Mouse (Mus musculus) heart, postnatal 36 days (tissue): ENCODE results near the gene Nsmce4a. TPM values are rescaled to one million over a fixed set of nuclear protein-coding genes. Genes with fewer than 3 reads are reported as not detected.
"Not testable (repeated sequence)": the region's sequence is repeated elsewhere in the genome, so short reads cannot be mapped to it uniquely, and the experiment has no call there.

Source experiments
- DNase-seq, 2 experiments: peaks; one replicate each; pipeline ENCODE4 v3.0.0; 2021 to 2022
- intact Hi-C: fragments of 180-260 bp; cut with DNase I; formaldehyde crosslinking; loops from one replicate; pipeline ENCODE4 v1.15.1; 2025
- total RNA-seq, 2 experiments: library from RNA; stranded (reverse); gene quantifications; 2 replicates each; pipeline ENCODE4 v1.2.3; 2021

Gene Nsmce4a
- total RNA-seq, 2 experiments from 2014 or later: 44.5 to 47.6 TPM

- DNase-seq: no peak
- intact Hi-C loops: no loop called here
Observed at GRCm38 (mm10) chr7:130543181-130543580, 29.7 kb downstream of the Nsmce4a start.

GRCm38 (mm10) chr7:130540176-130540575, 32.7 kb downstream of the Nsmce4a start:
- no peak for DNase-seq
- intact Hi-C loops: loop anchor here (1.0 kb wide), 1 partner anchor 46 kb away; no protein-coding TSS in a partner anchor

GRCm38 (mm10) chr7:130537068-130537467, 35.9 kb downstream of the Nsmce4a start:
- no peak for DNase-seq
- intact Hi-C loops: loop anchor here (5.0 kb wide), 1 partner anchor 195 kb away; no protein-coding TSS in a partner anchor

GRCm38 (mm10) chr7:130535174-130535573, 37.7 kb downstream of the Nsmce4a start:
- DNase-seq: no peak
- intact Hi-C loops: loop anchor here (5.0 kb wide), 1 partner anchor 197 kb away; no protein-coding TSS in a partner anchor

- DNase-seq: peak; percentile 91 to 95
- intact Hi-C loops: loop anchor here (2.0 kb wide), 2 partner anchors 139 to 229 kb away; no protein-coding TSS in a partner anchor
Observed at GRCm38 (mm10) chr7:130533316-130534260, 39.3 kb downstream of the Nsmce4a start.

- intact Hi-C loops, DNase-seq: not testable (repeated sequence)
Observed at GRCm38 (mm10) chr7:130531138-130531537, 41.8 kb downstream of the Nsmce4a start.

GRCm38 (mm10) chr7:130527306-130527705, 45.6 kb downstream of the Nsmce4a start:
- DNase-seq: no peak
- intact Hi-C loops: no loop called here

GRCm38 (mm10) chr7:130523451-130523850, 49.5 kb downstream of the Nsmce4a start:
- intact Hi-C loops: no loop called here
- no peak for DNase-seq

GRCm38 (mm10) chr7:130520812-130521422, 52.0 kb downstream of the Nsmce4a start:
- no peak for DNase-seq

GRCm38 (mm10) chr7:130520049-130520425, 52.9 kb downstream of the Nsmce4a start, which contains the start of gene Ate1:
Gene Ate1, minus strand, starts transcription at chr7:130520369.
- DNase-seq: no peak

More at GRCm38 (mm10) chr7:130520812-130521422, 52.0 kb downstream of the Nsmce4a start:
- intact Hi-C loops: loop anchor here (2.0 kb wide), 1 partner anchor 26 kb away; no protein-coding TSS in a partner anchor

GRCm38 (mm10) chr7:130519096-130520048, 53.5 kb downstream of the Nsmce4a start:
- intact Hi-C loops: loop anchor here (2.0 to 10.0 kb wide), 2 partner anchors 27 to 345 kb away; partner anchors contain the start of gene Plekha1
- DNase-seq: peak; percentile 99

More at GRCm38 (mm10) chr7:130520049-130520425, 52.9 kb downstream of the Nsmce4a start, which contains the start of gene Ate1:
- intact Hi-C loops: loop anchor here (2.0 kb wide), 1 partner anchor 27 kb away; no protein-coding TSS in a partner anchor

- peak in 1 of 2 experiments; percentile 16 for DNase-seq
Observed at GRCm38 (mm10) chr7:130518213-130519095, 54.5 kb downstream of the Nsmce4a start.

GRCm38 (mm10) chr7:130510243-130510642, 62.7 kb downstream of the Nsmce4a start:
- intact Hi-C loops: loop anchor here (10.0 kb wide), 1 partner anchor 355 kb away; the partner anchor contains the start of gene Plekha1
- DNase-seq: no peak

More at GRCm38 (mm10) chr7:130518213-130519095, 54.5 kb downstream of the Nsmce4a start:
- intact Hi-C loops: loop anchor here (10.0 kb wide), 1 partner anchor 346 kb away; the partner anchor contains the start of gene Plekha1

GRCm38 (mm10) chr7:130503006-130503405, 69.9 kb downstream of the Nsmce4a start:
- no peak for DNase-seq
- intact Hi-C loops: no loop called here

GRCm38 (mm10) chr7:130501499-130501898, 71.4 kb downstream of the Nsmce4a start:
- intact Hi-C loops: no loop called here
- DNase-seq: no peak

GRCm38 (mm10) chr7:130493346-130493745, 79.6 kb downstream of the Nsmce4a start:
- intact Hi-C loops: no loop called here
- DNase-seq: no peak

- DNase-seq: no peak
Observed at GRCm38 (mm10) chr7:130492026-130492425, 80.9 kb downstream of the Nsmce4a start.

More at GRCm38 (mm10) chr7:130492026-130492425, 80.9 kb downstream of the Nsmce4a start:
- intact Hi-C loops: no loop called here
